Mouse (Mus musculus) hindbrain, postnatal 0 days (tissue): ENCODE results near the gene Krtap4-8. TPM values are rescaled to one million over a fixed set of nuclear protein-coding genes. Genes with fewer than 3 reads are reported as not detected.
"Not testable (repeated sequence)": the region's sequence is repeated elsewhere in the genome, so short reads cannot be mapped to it uniquely, and the experiment has no call there.

Source experiments
- ATAC-seq: fragments of 200-750 bp; cut with Nextera tagmentation; 2 replicates; pipeline ENCODE4 v1.8.0; 2017; ENCODE audit warnings: mild to moderate bottlenecking, moderate TSS enrichment, moderate library complexity
- DNase-seq: peaks from one replicate; pipeline ENCODE4 v3.0.0-alpha.2; 2015; ENCODE audit warnings: low spot score
- H3K27ac ChIP-seq: fragments of 300-500 bp; sonication (generic); 2 replicates; pipeline ENCODE4 v1.5.1; 2014; ENCODE audit warnings: mild to moderate bottlenecking
- H3K27me3 ChIP-seq: fragments of 300-500 bp; sonication (generic); 2 replicates; pipeline ENCODE4 v1.6.1; 2014; ENCODE audit warnings: low read length, mixed read lengths; ENCODE audit not compliant: insufficient read depth
- H3K36me3 ChIP-seq: fragments of 300-500 bp; sonication (generic); 2 replicates; pipeline ENCODE4 v1.6.1; 2014; ENCODE audit warnings: low read length, mixed read lengths; ENCODE audit not compliant: insufficient read depth
- H3K4me1 ChIP-seq: fragments of 300-500 bp; sonication (generic); 2 replicates; pipeline ENCODE4 v1.6.1; 2014; ENCODE audit warnings: antibody characterized with exemption, low read length, mixed read lengths; ENCODE audit not compliant: insufficient read depth
- H3K4me2 ChIP-seq: fragments of 300-500 bp; sonication (generic); 2 replicates; pipeline ENCODE4 v1.6.1; 2014; ENCODE audit warnings: low read depth, mild to moderate bottlenecking, low read length, moderate library complexity, mixed read lengths
- H3K4me3 ChIP-seq: fragments of 300-500 bp; sonication (generic); 2 replicates; pipeline ENCODE4 v1.5.1; 2014; ENCODE audit warnings: low read length
- H3K9ac ChIP-seq: fragments of 300-500 bp; sonication (generic); replicated peaks from 2 replicates; pipeline ENCODE4 v1.6.1; 2014; ENCODE audit warnings: mild to moderate bottlenecking, low read length, moderate library complexity, mixed read lengths
- H3K9me3 ChIP-seq: fragments of 300-500 bp; sonication (generic); 2 replicates; pipeline ENCODE4 v1.6.1; 2016; ENCODE audit warnings: low read length, mixed read lengths
- CTCF ChIP-seq: IDR thresholded peaks from 2 replicates; pipeline ENCODE4 v1.5.1; 2016; ENCODE audit warnings: antibody characterized with exemption, control low read depth, low read depth
- WGBS: fragments of 180-500 bp; shearing (Covaris S2); extraction: QIAGEN DNeasy Blood & Tissue Kit; methylation state at CpG from one replicate; pipeline ENCODE4 v1.1.7; 2014; 5-methylcytosine and 5-hydroxymethylcytosine counted together
- polyA plus RNA-seq: library from polyadenylated mRNA; unstranded; fragments of >200 nt; fragmentation: Nextera tagmentation; extraction: Ambion mirVana; gene quantifications from 2 replicates; pipeline ENCODE4 v1.2.1, GENCODE M21; 2015
- total RNA-seq: library from RNA; depleted of rRNA; stranded (reverse); fragments of >200 nt; gene quantifications from 2 replicates; pipeline ENCODE4 v1.2.3, GENCODE M21; 2014; rRNA removed

Gene Krtap4-8
- total and polyA plus RNA-seq, 2 experiments from 2014 or later, result not detected

DNA sequence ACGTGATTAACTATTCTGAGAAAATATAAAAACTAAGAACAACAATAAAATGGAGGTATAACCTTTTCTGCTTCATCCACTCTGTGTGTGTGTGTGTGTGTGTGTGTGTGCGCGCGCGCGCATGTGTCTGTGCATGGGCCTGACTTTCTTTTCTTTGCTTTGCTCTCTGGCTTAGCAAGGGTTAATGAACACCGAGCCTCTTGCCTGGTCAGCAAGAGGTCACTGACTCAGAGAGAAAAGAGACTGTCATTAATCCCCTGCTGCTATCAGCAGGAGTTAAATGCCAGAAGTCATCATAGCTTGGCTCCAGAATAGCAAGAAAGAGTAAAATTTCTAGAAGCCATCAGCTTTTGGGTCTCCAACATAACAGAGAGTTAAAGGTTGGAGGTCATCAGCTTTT lies 2.1 kb downstream of the Krtap4-8 start:
- 42% methylated on average over 7 of the region's 7 CpGs for WGBS
- Histone ChIP-seq H3K4me2 (no peak overlapping the region), H3K27me3 (no peaks in the 10 kb centered on the region), H3K36me3 (no peaks in the 10 kb centered on the region), H3K4me3 (no peak overlapping the region), H3K4me1 (no peaks in the 10 kb centered on the region), H3K27ac (no peak overlapping the region), H3K9ac (no peak overlapping the region), H3K9me3 (no peaks in the 10 kb centered on the region)
- no peak for TF ChIP-seq CTCF
- ATAC-seq (no peak), DNase-seq (no peak)

DNA sequence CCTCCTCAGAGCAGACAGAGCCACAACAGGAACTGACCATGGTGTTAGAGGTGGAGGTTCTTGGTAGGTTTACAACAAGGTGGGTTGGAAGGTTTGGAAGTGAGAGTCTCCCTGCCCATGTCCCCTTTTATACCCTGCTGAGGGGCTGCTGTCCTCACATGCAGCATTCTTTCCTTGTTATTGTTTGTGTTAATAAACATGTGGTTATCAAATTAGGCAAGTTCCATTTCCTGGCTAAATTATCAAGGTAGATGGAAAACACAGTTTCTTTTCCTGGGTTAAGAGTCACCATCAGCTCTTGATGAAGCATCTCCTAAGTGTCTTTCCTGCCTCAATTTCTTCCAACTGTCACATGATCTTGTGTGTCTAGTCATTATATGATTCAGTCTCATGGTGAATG lies 7.7 kb downstream of the Krtap4-8 start, which contains the start of gene Gm11595:
Gene Gm11595, minus strand, starts transcription at position 101 of the 400 bp plus-strand sequence.
- H3K27ac ChIP-seq, H3K27me3 ChIP-seq, H3K4me3 ChIP-seq, DNase-seq, H3K9ac ChIP-seq, H3K4me1 ChIP-seq, H3K4me2 ChIP-seq, H3K36me3 ChIP-seq, H3K9me3 ChIP-seq, ATAC-seq: not testable (repeated sequence)

DNA sequence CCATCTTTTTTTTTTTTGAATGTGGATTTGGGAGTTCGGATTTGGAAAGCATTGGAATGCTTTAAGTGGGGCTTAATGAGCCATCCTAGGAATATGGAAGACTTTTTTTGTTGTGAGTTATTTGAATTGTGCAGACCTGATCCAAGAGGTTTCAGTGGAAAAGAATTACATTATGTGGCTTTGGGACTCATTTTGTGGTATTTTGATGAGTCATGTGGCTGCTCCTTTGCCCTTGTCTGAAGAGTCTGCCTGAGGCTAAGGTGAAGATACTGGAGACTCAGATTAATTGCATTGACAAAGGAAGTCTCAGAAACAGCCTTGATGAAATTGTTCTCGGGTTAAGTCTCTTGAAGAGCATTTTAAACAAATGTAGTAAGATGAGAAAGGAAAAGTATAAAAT lies 12.1 kb downstream of the Krtap4-8 start:
- H3K27ac ChIP-seq, result no peak overlapping the region
- H3K27me3 ChIP-seq, result no peaks in the 10 kb centered on the region
- H3K4me2 ChIP-seq, result no peak overlapping the region
- 82% methylated on average over 2 of the region's 2 CpGs for WGBS
- DNase-seq (no peak), ATAC-seq (no peak)
- H3K9me3 ChIP-seq, result no peaks in the 10 kb centered on the region
- TF ChIP-seq CTCF, result no peak
- H3K36me3 ChIP-seq, result no peaks in the 10 kb centered on the region
- H3K9ac ChIP-seq, result no peak overlapping the region
- no peak overlapping the region for H3K4me3 ChIP-seq
- no peaks in the 10 kb centered on the region for H3K4me1 ChIP-seq

DNA sequence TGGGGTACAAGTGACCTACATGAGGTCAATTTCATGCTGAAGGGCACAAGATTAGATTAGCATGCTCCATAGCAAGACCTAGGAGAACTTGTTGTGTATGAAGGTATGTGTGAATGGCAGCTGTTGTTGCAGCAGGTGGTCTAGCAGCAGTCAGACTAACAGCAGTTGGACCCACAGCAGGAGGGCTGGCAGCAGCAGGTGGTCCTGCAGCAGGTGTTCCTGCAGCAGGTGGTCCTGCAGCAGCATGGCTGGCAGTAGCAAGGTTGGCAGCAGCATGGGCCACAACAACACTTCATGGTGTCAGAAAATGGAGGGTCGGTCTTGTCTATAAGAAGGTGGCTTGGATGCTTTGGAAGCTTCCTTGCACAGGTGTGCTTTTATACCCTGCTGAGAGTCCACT lies 21.6 kb downstream of the Krtap4-8 start:
- Histone ChIP-seq H3K4me2 (no peak overlapping the region), H3K27me3 (no peaks in the 10 kb centered on the region), H3K4me3 (no peak overlapping the region), H3K4me1 (no peaks in the 10 kb centered on the region), H3K9ac (no peak overlapping the region), H3K9me3 (no peaks in the 10 kb centered on the region), H3K27ac (no peak overlapping the region), H3K36me3 (no peaks in the 10 kb centered on the region)
- 82% methylated on average over 1 of the region's 1 CpGs for WGBS
- DNase-seq (no peak), ATAC-seq (no peak)
- no peak for TF ChIP-seq CTCF

DNA sequence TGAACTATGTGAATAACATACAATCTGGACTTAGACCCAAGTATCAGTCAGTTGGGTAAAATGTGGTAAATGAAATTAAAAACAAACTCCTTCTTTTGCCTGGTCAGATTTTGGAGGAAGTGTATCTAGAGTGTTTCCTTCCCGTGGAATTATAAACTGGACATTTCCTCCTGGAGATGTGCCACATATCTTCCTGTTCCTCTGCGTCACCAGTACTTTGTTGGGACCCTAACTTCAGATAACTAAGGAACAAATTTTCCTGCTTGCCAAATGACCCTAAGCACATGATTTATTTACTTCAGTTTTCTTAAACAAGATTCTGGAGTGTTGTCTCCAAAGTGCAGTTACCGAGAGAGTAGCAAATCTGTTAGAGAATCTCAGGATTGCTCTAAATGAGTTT lies 36.5 kb downstream of the Krtap4-8 start:
- no peak for ATAC-seq
- no peak for TF ChIP-seq CTCF
- Histone ChIP-seq H3K4me3 (no peak overlapping the region), H3K4me1 (no peaks in the 10 kb centered on the region), H3K27me3 (no peaks in the 10 kb centered on the region), H3K4me2 (no peak overlapping the region), H3K9me3 (no peaks in the 10 kb centered on the region), H3K9ac (no peak overlapping the region), H3K36me3 (no peaks in the 10 kb centered on the region), H3K27ac (no peak overlapping the region)
- no peak for DNase-seq
- WGBS, result 89% methylated on average over 3 of the region's 3 CpGs

DNA sequence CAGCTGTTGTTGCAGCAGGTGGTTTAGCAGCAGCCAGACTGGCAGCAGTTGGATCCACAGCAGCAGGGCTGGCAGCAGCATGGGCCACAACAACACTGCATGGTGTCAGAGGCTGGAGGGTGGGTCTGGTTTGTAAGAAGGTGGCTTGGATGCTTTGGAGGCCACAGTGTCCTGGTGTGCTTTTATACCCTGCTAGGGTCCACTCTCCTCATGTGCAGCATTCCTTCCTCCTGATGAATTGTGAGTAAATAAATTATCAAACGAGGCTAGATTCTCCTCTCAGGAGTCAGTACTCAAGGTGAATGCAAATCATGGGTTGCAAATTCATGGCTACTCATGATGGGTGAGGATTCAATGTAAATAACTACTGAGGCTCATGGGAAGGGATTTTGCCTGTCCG lies 46.3 kb downstream of the Krtap4-8 start, which contains the start of gene Gm14180:
Gene Gm14180, minus strand, starts transcription at position 101 of the 400 bp plus-strand sequence.
- Histone ChIP-seq H3K36me3 (no peaks in the 10 kb centered on the region), H3K9ac (no peak within 1 kb of the TSS), H3K4me3 (no peak within 1 kb of the TSS), H3K27ac (no peak within 1 kb of the TSS), H3K27me3 (no peaks in the 10 kb centered on the region), H3K9me3 (no peaks in the 10 kb centered on the region), H3K4me2 (no peak within 1 kb of the TSS), H3K4me1 (no peaks in the 10 kb centered on the region)
- no peak for DNase-seq
- WGBS, result 68% methylated on average over 2 of the region's 2 CpGs
- TF ChIP-seq CTCF, result no peak
- no peak for ATAC-seq

Other genes starting within 250 kb of the Krtap4-8 start
Only the 30 nearest of the 43 such genes appear.
- not detected in 2 replicates for gene Krtap9-3, start 182.6 kb downstream of the Krtap4-8 start, total RNA-seq
- gene Krtap9-3, start 182.6 kb downstream of the Krtap4-8 start, polyA plus RNA-seq, result not detected in 2 replicates
- gene Gm11938, start 177.4 kb downstream of the Krtap4-8 start, total RNA-seq, result not detected in 2 replicates
- gene Gm11938, start 177.4 kb downstream of the Krtap4-8 start, polyA plus RNA-seq, result not detected in 2 replicates
- not detected in 2 replicates for gene Gm11937, start 170.5 kb downstream of the Krtap4-8 start, total RNA-seq
- not detected in 2 replicates for gene Gm11937, start 170.5 kb downstream of the Krtap4-8 start, polyA plus RNA-seq
- gene Krtap2-4, start 165.9 kb downstream of the Krtap4-8 start, total RNA-seq, result 2.8 TPM in 1 of 2 replicates, not detected in the other
- gene Krtap2-4, start 165.9 kb downstream of the Krtap4-8 start, polyA plus RNA-seq, result not detected in 2 replicates
- gene Gm11562, start 160.3 kb downstream of the Krtap4-8 start, total RNA-seq, result not detected in 2 replicates
- gene Gm11562, start 160.3 kb downstream of the Krtap4-8 start, polyA plus RNA-seq, result not detected in 2 replicates
- gene Krtap4-1, start 152.5 kb downstream of the Krtap4-8 start, total RNA-seq, result not detected in 2 replicates
- not detected in 2 replicates for gene Krtap4-1, start 152.5 kb downstream of the Krtap4-8 start, polyA plus RNA-seq
- gene Krtap4-2, start 145.6 kb downstream of the Krtap4-8 start, total RNA-seq, result not detected in 2 replicates
- not detected in 2 replicates for gene Krtap4-2, start 145.6 kb downstream of the Krtap4-8 start, polyA plus RNA-seq
- not detected in 2 replicates for gene Krtap4-7, start 136.6 kb downstream of the Krtap4-8 start, total RNA-seq
- not detected in 2 replicates for gene Krtap4-7, start 136.6 kb downstream of the Krtap4-8 start, polyA plus RNA-seq
- not detected in 2 replicates for gene Gm11555, start 130.5 kb downstream of the Krtap4-8 start, total RNA-seq
- not detected in 2 replicates for gene Gm11555, start 130.5 kb downstream of the Krtap4-8 start, polyA plus RNA-seq
- gene Gm11563, start 121.7 kb downstream of the Krtap4-8 start, total RNA-seq, result not detected in 2 replicates
- gene Gm11563, start 121.7 kb downstream of the Krtap4-8 start, polyA plus RNA-seq, result not detected in 2 replicates
- gene Krtap4-6, start 114.7 kb downstream of the Krtap4-8 start, total RNA-seq, result not detected in 2 replicates
- gene Krtap4-6, start 114.7 kb downstream of the Krtap4-8 start, polyA plus RNA-seq, result not detected in 2 replicates
- not detected in 2 replicates for gene Gm14190, start 90.0 kb downstream of the Krtap4-8 start, total RNA-seq
- gene Gm14190, start 90.0 kb downstream of the Krtap4-8 start, polyA plus RNA-seq, result not detected in 2 replicates
- not detected in 2 replicates for gene Gm14180, start 46.4 kb downstream of the Krtap4-8 start, total RNA-seq
- not detected in 2 replicates for gene Gm14180, start 46.4 kb downstream of the Krtap4-8 start, polyA plus RNA-seq
- gene Gm11595, start 7.8 kb downstream of the Krtap4-8 start, total RNA-seq, result not detected in 2 replicates
- gene Gm11595, start 7.8 kb downstream of the Krtap4-8 start, polyA plus RNA-seq, result not detected in 2 replicates
- not detected in 2 replicates for gene Krtap4-9, start 4.5 kb upstream of the Krtap4-8 start, total RNA-seq
- gene Krtap4-9, start 4.5 kb upstream of the Krtap4-8 start, polyA plus RNA-seq, result not detected in 2 replicates
- not detected in 2 replicates for gene Gm11596, start 12.8 kb upstream of the Krtap4-8 start, total RNA-seq
- gene Gm11596, start 12.8 kb upstream of the Krtap4-8 start, polyA plus RNA-seq, result not detected in 2 replicates
- not detected in 2 replicates for gene Gm11569, start 18.2 kb upstream of the Krtap4-8 start, total RNA-seq
- not detected in 2 replicates for gene Gm11569, start 18.2 kb upstream of the Krtap4-8 start, polyA plus RNA-seq
- not detected in 2 replicates for gene Gm11554, start 23.7 kb upstream of the Krtap4-8 start, total RNA-seq
- gene Gm11554, start 23.7 kb upstream of the Krtap4-8 start, polyA plus RNA-seq, result not detected in 2 replicates
- not detected in 2 replicates for gene Krtap4-13, start 29.2 kb upstream of the Krtap4-8 start, total RNA-seq
- not detected in 2 replicates for gene Krtap4-13, start 29.2 kb upstream of the Krtap4-8 start, polyA plus RNA-seq
- gene Gm11564, start 35.0 kb upstream of the Krtap4-8 start, total RNA-seq, result not detected in 2 replicates
- gene Gm11564, start 35.0 kb upstream of the Krtap4-8 start, polyA plus RNA-seq, result not detected in 2 replicates
- not detected in 2 replicates for gene 2300003K06Rik, start 57.4 kb upstream of the Krtap4-8 start, total RNA-seq
- gene 2300003K06Rik, start 57.4 kb upstream of the Krtap4-8 start, polyA plus RNA-seq, result not detected in 2 replicates
- gene Krtap4-16, start 70.9 kb upstream of the Krtap4-8 start, total RNA-seq, result not detected in 2 replicates
- not detected in 2 replicates for gene Krtap4-16, start 70.9 kb upstream of the Krtap4-8 start, polyA plus RNA-seq
- not detected in 2 replicates for gene Gm11568, start 77.2 kb upstream of the Krtap4-8 start, total RNA-seq
- not detected in 2 replicates for gene Gm11568, start 77.2 kb upstream of the Krtap4-8 start, polyA plus RNA-seq
- not detected in 2 replicates for gene Gm11559, start 83.8 kb upstream of the Krtap4-8 start, total RNA-seq
- not detected in 2 replicates for gene Gm11559, start 83.8 kb upstream of the Krtap4-8 start, polyA plus RNA-seq
- not detected in 2 replicates for gene Krtap9-1, start 92.7 kb upstream of the Krtap4-8 start, total RNA-seq
- not detected in 2 replicates for gene Krtap9-1, start 92.7 kb upstream of the Krtap4-8 start, polyA plus RNA-seq
- gene Gm11567, start 98.5 kb upstream of the Krtap4-8 start, total RNA-seq, result not detected in 2 replicates
- gene Gm11567, start 98.5 kb upstream of the Krtap4-8 start, polyA plus RNA-seq, result not detected in 2 replicates
- not detected in 2 replicates for gene Krtap31-1, start 127.2 kb upstream of the Krtap4-8 start, total RNA-seq
- not detected in 2 replicates for gene Krtap31-1, start 127.2 kb upstream of the Krtap4-8 start, polyA plus RNA-seq
- gene Gm11565, start 134.0 kb upstream of the Krtap4-8 start, total RNA-seq, result not detected in 2 replicates
- gene Gm11565, start 134.0 kb upstream of the Krtap4-8 start, polyA plus RNA-seq, result not detected in 2 replicates
- not detected in 2 replicates for gene Krtap31-2, start 155.6 kb upstream of the Krtap4-8 start, total RNA-seq
- not detected in 2 replicates for gene Krtap31-2, start 155.6 kb upstream of the Krtap4-8 start, polyA plus RNA-seq
- not detected in 2 replicates for gene Krtap9-5, start 167.8 kb upstream of the Krtap4-8 start, total RNA-seq
- gene Krtap9-5, start 167.8 kb upstream of the Krtap4-8 start, polyA plus RNA-seq, result not detected in 2 replicates